Mouse (Mus musculus) right cerebral cortex, postnatal 4 days (tissue): ENCODE results near the gene E2f1.

Source experiments
- DNase-seq: peaks from one replicate; pipeline ENCODE4 v3.0.0-alpha.2; 2022

Gene E2f1

GRCm38 (mm10) chr2:154569836-154570286 is at the start of gene E2f1:
E2f1 (minus strand) TSS chr2:154569892.
- DNase-seq, result peak; percentile 96

GRCm38 (mm10) chr2:154617061-154617460 is 47.4 kb upstream of the E2f1 start:
- DNase-seq, result no peak

DNA sequence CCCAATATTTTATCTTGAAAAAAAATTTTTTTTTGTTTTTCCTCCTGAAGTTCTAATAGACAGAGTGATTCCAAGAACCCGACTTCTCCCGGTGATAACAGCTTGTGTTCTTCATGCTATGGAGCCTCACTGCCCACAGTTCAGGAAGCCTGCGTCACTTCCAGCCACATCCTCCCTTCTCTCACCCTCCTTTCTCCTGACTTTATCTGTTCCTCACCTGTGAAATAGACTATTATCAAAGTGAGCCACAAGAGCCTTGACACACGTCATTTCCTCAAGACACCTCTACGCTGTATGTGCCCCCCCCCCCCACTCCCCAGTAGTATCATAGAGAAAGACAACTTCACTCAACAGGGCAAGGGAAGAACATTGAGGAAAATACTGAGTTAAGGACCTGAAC is 46.0 kb upstream of the E2f1 start:
- no peak for DNase-seq

DNA sequence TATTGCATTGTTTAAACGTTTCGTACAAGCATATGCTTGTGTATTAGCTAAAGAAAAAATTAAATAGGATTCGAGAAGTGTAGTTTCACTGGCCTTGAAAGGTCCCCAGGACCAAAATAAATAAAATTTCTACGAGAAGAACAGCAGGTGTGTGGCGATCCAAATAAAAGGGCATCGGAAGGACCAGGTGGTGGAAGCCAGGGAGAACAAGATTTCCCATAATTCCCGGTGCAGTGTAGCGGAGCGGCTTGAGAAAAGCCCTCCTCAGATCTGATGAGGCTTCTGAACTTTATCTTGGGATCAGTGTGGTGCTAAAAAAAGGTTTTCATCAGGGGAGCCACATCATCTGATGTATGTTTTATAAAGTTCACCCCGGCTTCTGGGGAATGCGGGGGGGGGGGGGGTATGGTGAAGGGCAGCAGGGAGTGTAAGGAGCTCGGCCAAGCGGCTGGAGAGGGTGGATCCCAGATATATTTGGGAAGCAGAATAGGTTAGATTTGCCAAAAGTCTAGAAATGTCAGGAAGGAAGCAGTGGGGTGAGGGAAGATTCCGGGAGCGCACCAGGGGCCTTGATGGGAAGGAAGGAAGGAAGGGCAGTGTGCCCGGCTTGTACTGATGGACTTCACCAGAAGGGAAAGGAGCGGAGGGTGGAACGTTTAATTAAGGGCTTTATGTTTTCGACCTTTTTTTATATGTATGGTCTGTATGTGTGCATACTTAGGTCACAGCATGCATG is 45.3 kb upstream of the E2f1 start:
- no peak for DNase-seq

DNA sequence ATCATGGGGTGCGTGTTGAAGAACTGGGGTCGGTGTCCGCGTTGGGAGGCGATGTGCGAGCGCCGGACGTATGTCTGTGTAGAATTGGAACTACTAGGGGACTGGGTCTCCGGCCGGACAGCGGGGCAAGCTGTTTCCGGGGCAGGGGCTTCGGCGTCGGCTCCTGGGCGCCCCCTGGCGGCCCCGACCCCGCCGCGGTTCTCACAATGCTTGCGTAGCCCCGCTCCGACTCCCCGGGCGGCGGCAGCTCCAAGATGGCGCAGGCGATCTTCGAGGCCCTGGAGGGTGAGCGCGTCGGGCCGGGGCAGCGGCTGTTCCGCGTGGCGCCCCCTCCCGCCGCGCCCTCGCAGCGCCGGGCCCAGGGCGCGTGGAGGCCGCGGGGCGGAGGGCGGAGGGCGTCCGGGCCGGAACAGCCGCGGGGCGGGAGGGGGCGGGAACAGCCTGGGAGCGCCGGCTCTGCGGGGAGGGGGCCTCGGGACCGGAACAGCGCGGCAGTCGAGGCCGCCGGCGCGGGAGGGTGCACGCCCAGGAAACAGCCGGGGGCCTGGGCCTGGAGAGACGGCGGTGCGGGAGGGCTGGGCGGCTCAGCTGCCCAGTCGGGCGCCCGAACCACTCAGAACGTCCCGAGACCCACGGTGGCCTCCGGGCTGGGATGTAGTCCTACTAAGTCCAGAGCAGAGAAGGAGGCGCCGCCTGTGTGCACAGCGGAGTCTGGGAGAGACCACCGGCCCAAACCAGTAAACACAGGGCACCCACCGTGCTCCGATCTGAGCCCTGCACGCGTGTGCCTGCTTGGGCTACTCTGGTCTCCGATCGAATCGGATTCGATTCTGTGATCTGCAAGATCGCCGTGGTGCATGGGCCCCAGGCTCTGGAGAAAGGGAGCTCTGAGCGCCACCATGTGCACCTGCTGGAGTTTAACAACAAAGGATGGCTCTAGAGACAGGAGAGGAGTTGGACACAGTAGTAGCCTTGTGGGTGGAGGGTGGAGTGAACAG is 43.7 kb upstream of the E2f1 start, which contains the start of the genes Zfp341 and 4930519P11Rik:
TSS of gene Zfp341 (plus strand) at position 180 of the 998 bp plus-strand sequence.
TSS of gene 4930519P11Rik (minus strand) at position 320 of the 998 bp plus-strand sequence.
- peak; percentile 90 for DNase-seq

GRCm38 (mm10) chr2:154609050-154609767 is 39.5 kb upstream of the E2f1 start:
- DNase-seq, result no peak

- no peak for DNase-seq
Observed at GRCm38 (mm10) chr2:154606965-154607364, 37.3 kb upstream of the E2f1 start.

DNA sequence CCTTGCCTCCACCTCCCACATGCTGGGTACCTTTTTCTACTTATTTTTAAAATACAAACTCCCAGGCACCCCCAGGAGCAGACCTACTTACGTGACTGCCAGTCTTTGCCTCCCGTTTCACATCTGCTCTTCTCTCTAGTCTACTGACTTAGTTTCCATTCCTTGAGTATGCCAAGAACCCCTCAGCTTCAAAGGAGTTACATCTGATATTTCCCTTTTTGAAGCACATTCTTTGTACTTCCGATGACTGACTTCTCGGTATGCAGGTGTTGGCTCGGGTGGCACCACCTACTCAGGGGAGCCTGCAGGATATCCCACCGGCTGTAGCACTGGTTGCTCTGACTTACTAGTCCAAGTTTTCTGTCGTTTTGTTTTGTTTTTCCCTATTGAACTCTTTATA is 34.5 kb upstream of the E2f1 start:
- no peak for DNase-seq

- DNase-seq, result peak; percentile 99
Observed at GRCm38 (mm10) chr2:154603638-154604153, 34.0 kb upstream of the E2f1 start, which contains the start of gene Pxmp4. Pxmp4 (minus strand) TSS chr2:154603708.

DNA sequence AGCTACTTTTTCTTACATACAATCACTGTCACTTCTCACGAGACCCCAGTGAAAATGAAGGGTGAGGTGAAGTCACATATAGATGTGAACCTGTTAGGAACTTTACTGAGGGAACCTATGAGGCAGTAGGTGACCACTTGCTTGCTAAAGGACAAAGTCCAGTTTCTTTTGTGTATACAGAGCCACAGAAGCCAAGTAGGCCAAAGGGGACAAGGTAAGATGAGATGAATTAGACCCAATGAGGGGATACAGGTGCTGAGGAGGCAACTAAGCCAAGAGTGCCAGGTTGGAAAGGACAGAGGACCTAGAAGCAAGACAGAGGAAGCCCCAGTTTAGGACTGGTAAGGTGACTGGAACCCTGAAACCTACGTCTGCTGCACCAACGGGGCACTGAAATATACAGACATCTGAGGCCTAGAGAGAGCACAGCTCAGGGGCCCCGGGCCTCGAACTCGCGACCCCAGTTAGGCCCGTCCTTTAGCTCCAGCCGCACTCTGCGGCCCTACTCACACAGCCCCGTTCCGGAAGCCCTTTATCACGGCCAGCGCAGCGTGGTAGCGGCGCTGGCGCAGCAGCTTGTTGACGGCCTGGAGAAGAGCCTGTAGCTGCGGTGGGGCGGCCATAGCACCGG is 33.4 kb upstream of the E2f1 start:
- no peak for DNase-seq

- no peak for DNase-seq
Observed at GRCm38 (mm10) chr2:154601324-154601723, 31.6 kb upstream of the E2f1 start.

GRCm38 (mm10) chr2:154600586-154600985 is 30.9 kb upstream of the E2f1 start:
- no peak for DNase-seq

GRCm38 (mm10) chr2:154597399-154597798 is 27.7 kb upstream of the E2f1 start:
- no peak for DNase-seq

DNA sequence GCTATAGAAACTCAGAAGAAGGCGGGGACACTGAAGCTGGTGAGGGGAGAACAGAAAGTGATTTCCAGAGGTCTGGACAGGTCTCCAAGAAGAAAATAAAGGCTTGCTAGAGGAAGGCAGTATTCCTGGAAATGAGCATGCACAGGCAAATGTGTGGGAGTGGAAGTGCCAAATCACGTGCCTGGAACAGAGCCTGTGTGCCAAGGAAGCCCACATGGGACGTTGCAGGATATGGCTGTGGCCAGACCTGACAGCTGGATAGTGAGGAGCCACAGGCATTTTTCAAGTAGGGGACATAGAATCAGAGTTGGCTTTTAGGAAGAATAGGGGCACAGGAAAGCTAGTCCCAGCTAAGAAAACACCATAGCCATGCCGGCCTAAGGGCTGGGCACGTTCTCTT is 26.1 kb upstream of the E2f1 start:
- DNase-seq, result no peak

- DNase-seq, result no peak
Observed at GRCm38 (mm10) chr2:154593025-154593424, 23.3 kb upstream of the E2f1 start.

DNA sequence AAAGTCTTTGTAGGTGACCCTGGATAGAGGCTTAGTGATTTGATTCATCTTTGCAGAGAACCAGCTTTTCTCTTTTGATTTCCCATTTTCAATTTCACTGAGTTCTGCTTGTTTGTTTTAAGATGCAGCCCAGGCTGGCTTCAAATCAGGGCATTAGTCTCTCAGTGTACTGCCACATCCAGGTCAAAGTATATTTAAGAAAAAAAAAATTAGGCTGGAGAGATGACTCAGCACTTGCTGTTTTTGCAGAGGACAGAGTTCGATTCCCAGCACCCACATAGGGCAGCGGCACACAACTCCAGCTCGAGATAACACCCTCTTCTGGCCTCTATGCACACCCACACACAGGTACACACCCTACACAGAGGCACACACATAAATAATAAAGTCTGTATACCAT is 21.5 kb upstream of the E2f1 start:
- no peak for DNase-seq

GRCm38 (mm10) chr2:154589051-154589450 is 19.4 kb upstream of the E2f1 start:
- no peak for DNase-seq

GRCm38 (mm10) chr2:154586405-154586804 is 16.7 kb upstream of the E2f1 start:
- DNase-seq, result peak; percentile 80

GRCm38 (mm10) chr2:154584931-154585601 is 15.4 kb upstream of the E2f1 start:
- no peak for DNase-seq

GRCm38 (mm10) chr2:154583906-154584872 is 14.5 kb upstream of the E2f1 start:
- peak; percentile 72 for DNase-seq
